Mouse (Mus musculus) adrenal gland, adult 10 weeks (tissue): ENCODE data around the gene Invs. TPM values are rescaled to one million over a fixed set of nuclear protein-coding genes. Genes with fewer than 3 reads are reported as not detected.

Experiments used
- polyA plus RNA-seq: library from polyadenylated mRNA; stranded (reverse); fragments of 350-450 nt; fragmentation: Illumina TruSeq; extraction: RNeasy Lipid Tissue Mini Kit (QIAGEN cat#74804); gene quantifications from one replicate; pipeline ENCODE4 v1.2.3, GENCODE M21; 2014; ENCODE audit warnings: low read depth, low replicate concordance

Gene Invs
- polyA plus RNA-seq = 13.1 TPM

DNA sequence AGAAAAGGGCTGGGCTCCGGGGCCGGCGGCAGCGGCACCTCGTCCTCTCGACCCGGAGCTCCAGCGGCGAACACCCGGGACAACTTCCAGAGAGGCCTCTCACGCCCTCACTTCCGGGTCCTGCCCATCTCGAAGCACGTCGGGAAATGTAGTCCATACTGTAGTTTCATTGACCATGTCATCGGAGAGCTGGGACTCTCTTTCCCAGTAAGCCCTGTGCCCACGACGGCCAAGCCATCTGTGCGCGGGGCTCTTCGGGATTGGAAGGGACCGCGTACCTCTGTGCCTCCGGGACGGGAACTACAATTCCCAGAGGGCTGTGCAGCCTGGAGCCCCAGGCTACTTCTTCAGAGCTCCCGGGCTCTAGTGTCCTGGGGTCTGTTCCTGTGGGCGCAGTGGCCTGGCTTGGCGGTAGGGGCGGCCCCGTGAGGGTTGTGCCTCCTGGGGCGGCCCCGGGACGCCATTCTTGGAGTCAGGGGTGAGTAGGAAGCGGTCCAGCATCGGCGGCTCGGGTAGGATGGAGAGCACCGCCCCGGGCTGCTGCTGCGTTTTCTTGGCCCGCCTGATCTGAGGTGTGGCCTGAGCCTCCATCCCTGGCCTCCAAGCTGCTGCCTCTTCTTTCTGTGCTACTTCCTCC is at the start of gene Invs, which contains the start of gene Erp44:
Gene Invs (plus strand): TSS at position 263 of the 637 bp plus-strand sequence.
Gene Erp44 (minus strand): TSS at position 61 of the 637 bp plus-strand sequence.

DNA sequence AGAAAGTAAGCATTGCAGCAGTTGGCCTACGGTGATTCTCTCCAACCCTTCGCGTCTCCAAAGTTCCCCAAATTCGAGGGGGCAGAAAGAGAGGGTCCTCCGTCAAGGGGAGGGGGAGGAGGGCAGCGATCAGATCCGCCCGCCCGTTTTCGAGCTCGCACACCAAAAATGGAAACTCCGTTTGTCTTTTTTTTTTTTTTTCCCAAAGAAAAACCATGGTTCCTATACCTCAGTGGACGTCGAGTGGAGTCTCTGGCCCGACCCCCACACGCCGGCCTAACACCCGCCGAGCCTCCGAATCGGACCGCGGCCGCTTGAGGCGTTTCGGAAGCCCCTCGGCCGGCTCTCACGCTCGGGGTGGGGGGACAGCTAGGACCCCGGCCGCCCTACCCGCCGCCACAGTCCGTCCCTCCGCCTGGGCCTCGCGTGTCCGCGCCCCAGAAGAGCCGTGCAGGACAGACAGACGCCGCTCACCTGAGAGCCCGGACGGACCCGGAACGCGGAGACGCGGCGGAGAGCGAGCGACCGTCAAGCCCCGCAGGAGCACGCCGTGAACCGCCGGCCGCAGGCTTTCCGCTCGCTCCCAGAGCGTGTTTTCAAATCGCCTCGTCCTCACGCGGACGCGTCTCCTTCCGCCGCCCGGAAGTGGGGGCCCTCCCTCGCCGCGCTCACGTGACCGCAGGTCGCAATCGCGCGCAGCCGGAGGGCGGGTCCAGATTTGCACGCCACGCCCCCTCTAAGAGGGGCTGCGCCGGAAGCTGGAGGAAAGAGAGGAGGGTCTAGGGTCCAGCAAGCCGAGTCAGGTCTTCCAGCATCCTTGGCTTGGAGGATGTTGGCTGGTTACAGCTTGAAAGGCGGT is 193.5 kb downstream of the Invs start, which contains the start of gene Tex10:
Gene Tex10 (minus strand): TSS at position 668 of the 859 bp plus-strand sequence.

Other genes with a start within 250 kb of the Invs start
- gene Nr4a3, start 234.6 kb upstream of the Invs start, polyA plus RNA-seq = 79.9 TPM
- 78.4 TPM for gene Stx17, start 154.8 kb upstream of the Invs start, polyA plus RNA-seq
- 230 TPM for gene Erp44, start 202 bp upstream of the Invs start, polyA plus RNA-seq
- gene Tex10, start 193.7 kb downstream of the Invs start, polyA plus RNA-seq = 57.3 TPM